Mouse (Mus musculus) heart, postnatal 0 days (tissue): ENCODE data around the gene Syt2. TPM values are rescaled to one million over a fixed set of nuclear protein-coding genes. Genes with fewer than 3 reads are reported as not detected.
A peak's percentile ranks its signal among the peaks of the same experiment; 100 is the strongest.

Experiments
- ATAC-seq: fragments of 200-750 bp; cut with Nextera tagmentation; 2 replicates; pipeline ENCODE4 v1.8.0; 2017; ENCODE audit warnings: low read depth, moderate number of reproducible peaks, moderate library complexity; ENCODE audit not compliant: insufficient read depth
- DNase-seq: peaks from one replicate; pipeline ENCODE4 v3.0.0-alpha.2; 2016; ENCODE audit warnings: low spot score
- H3K27ac ChIP-seq: fragments of 300-500 bp; sonication (generic); 2 replicates; pipeline ENCODE4 v1.5.1; 2014; ENCODE audit warnings: low read depth, mild to moderate bottlenecking
- H3K27me3 ChIP-seq: fragments of 300-500 bp; sonication (generic); 2 replicates; pipeline ENCODE4 v1.6.1; 2014; ENCODE audit warnings: low read length, mixed read lengths; ENCODE audit not compliant: control insufficient read depth, insufficient read depth
- H3K36me3 ChIP-seq: fragments of 300-500 bp; sonication (generic); replicated peaks from 2 replicates; pipeline ENCODE4 v1.6.1; 2014; ENCODE audit warnings: low read length, mixed read lengths; ENCODE audit not compliant: control insufficient read depth, insufficient read depth
- H3K4me1 ChIP-seq: fragments of 300-500 bp; sonication (generic); 2 replicates; pipeline ENCODE4 v1.6.1; 2014; ENCODE audit warnings: antibody characterized with exemption; ENCODE audit not compliant: control insufficient read depth, insufficient read depth
- H3K4me2 ChIP-seq: fragments of 300-500 bp; sonication (generic); 2 replicates; pipeline ENCODE4 v1.6.1; 2014; ENCODE audit warnings: low read depth, mild to moderate bottlenecking, low read length, moderate library complexity
- H3K4me3 ChIP-seq: fragments of 300-500 bp; sonication (generic); 2 replicates; pipeline ENCODE4 v1.5.1; 2014; ENCODE audit warnings: low read depth, low read length
- H3K9ac ChIP-seq: fragments of 300-500 bp; sonication (generic); replicated peaks from 2 replicates; pipeline ENCODE4 v1.6.1; 2014; ENCODE audit warnings: low read depth, low read length, mixed read lengths
- H3K9me3 ChIP-seq: fragments of 300-500 bp; sonication (generic); replicated peaks from 2 replicates; pipeline ENCODE4 v1.6.1; 2016; ENCODE audit warnings: low read length; ENCODE audit not compliant: control insufficient read depth
- CTCF ChIP-seq: IDR thresholded peaks from 2 replicates; pipeline ENCODE4 v1.5.1; 2016; ENCODE audit warnings: antibody characterized with exemption, control low read depth, low read depth
- EP300 ChIP-seq: IDR thresholded peaks from 2 replicates; pipeline ENCODE4 v1.6.1; 2016; ENCODE audit warnings: antibody characterized with exemption, low read depth
- WGBS: fragments of 180-500 bp; shearing (Covaris S2); extraction: QIAGEN DNeasy Blood & Tissue Kit; methylation state at CpG from one replicate; pipeline ENCODE4 v1.1.7; 2014; 5-methylcytosine and 5-hydroxymethylcytosine counted together
- polyA plus RNA-seq: library from polyadenylated mRNA; unstranded; fragments of >200 nt; fragmentation: Nextera tagmentation; extraction: Ambion mirVana; gene quantifications from 2 replicates; pipeline ENCODE4 v1.2.1, GENCODE M21; 2015
- total RNA-seq: library from RNA; depleted of rRNA; stranded (reverse); fragments of >200 nt; gene quantifications from 2 replicates; pipeline ENCODE4 v1.2.3, GENCODE M21; 2014; ENCODE audit warnings: low replicate concordance

Syt2 gene
- total and polyA plus RNA-seq, 2 experiments from 2014 or later: 0.03 to 0.53 TPM

DNA sequence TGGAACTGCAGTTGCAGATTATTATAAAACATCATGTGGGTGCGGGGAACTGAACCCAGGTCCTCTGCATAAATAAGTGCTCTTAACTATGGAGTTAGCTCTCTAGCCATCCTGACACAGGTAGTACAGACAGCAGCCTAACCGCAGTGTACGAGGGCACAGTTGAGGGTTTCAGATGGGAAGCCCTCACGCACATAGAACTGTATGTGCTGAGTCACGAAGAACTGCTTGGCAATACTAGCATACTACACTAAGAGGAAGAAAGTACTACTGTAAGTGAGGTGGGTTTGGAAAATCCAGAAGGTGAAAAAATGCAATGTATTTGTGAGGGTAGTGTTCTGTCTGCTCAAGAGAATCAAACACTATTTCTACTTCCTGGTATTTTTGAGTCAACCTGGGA is 123.8 kb downstream of the Syt2 start:
- WGBS: 93% methylated on average over 5 of the region's 5 CpGs
- DNase-seq (no peak), ATAC-seq (no peak)
- Histone ChIP-seq H3K4me3 (no peak overlapping the region), H3K27me3 (no peaks in the 10 kb centered on the region), H3K36me3 (peaks cover 84% of the 10 kb centered on the region), H3K9me3 (no peaks in the 10 kb centered on the region), H3K4me1 (peaks cover 15% of the 10 kb centered on the region), H3K9ac (no peak overlapping the region), H3K4me2 (no peak overlapping the region), H3K27ac (peak overlapping the region; percentile 59; the same call in 1 of the 2 replicates)
- TF ChIP-seq EP300 (no peak), CTCF (no peak)

DNA sequence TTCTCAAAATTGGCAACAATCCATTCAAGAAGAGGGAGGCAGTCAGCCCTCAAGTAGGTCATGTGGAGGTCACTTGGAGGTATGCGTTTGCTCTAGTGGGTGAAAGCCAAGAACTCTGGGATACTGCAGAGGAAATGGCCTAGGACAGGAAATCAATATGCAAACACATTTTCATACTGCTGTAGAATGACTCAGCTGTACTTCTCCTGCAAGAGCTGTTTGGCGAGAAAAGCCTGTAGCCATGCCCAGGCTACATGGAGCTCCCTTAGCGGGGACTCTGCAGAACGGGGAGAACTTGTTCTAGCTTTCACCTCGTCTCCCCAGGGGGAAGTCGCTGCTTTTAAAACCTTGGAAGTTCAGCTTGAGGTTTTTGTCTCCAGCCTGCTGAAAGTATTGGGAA is 124.9 kb downstream of the Syt2 start:
- H3K27ac ChIP-seq: peak overlapping the region; percentile 73
- no peak overlapping the region for H3K4me3 ChIP-seq
- H3K4me1 ChIP-seq: peaks cover 15% of the 10 kb centered on the region
- ATAC-seq (peak; percentile 81), DNase-seq (peak; percentile 80)
- no peaks in the 10 kb centered on the region for H3K9me3 ChIP-seq
- no peaks in the 10 kb centered on the region for H3K27me3 ChIP-seq
- no peak overlapping the region for H3K4me2 ChIP-seq
- H3K36me3 ChIP-seq: peaks cover 84% of the 10 kb centered on the region
- WGBS: 44% methylated on average over 6 of the region's 6 CpGs
- no peak overlapping the region for H3K9ac ChIP-seq
- TF ChIP-seq EP300: no peak
- no peak for TF ChIP-seq CTCF

DNA sequence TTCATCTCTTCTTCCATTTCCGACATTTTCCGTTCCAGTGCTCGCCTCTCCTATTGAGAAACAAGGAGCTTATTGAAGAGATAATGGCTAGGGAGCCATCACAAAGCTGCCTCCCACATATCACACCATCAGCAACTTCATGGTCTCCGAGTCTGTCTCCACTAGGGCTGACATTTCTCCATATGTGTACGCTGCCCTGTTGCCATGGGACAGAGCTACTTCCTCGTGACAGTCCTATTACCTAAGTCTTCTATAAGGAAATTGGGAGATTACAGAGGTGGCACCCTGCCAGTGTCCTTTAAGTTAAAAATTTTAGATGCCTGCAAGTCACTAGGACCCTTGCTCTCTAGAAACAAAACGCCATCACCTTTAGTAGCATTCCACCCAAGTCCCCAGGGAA is 125.5 kb downstream of the Syt2 start:
- Histone ChIP-seq H3K4me2 (no peak overlapping the region), H3K27ac (peak overlapping the region; percentile 73), H3K27me3 (no peaks in the 10 kb centered on the region), H3K4me1 (peaks cover 15% of the 10 kb centered on the region), H3K9ac (no peak overlapping the region), H3K4me3 (no peak overlapping the region), H3K36me3 (peaks cover 85% of the 10 kb centered on the region), H3K9me3 (no peaks in the 10 kb centered on the region)
- TF ChIP-seq EP300: no peak
- TF ChIP-seq CTCF: no peak
- whole genome bisulfite sequencing: 77% methylated on average over 7 of the region's 7 CpGs
- DNase-seq: no peak
- no peak for ATAC-seq

DNA sequence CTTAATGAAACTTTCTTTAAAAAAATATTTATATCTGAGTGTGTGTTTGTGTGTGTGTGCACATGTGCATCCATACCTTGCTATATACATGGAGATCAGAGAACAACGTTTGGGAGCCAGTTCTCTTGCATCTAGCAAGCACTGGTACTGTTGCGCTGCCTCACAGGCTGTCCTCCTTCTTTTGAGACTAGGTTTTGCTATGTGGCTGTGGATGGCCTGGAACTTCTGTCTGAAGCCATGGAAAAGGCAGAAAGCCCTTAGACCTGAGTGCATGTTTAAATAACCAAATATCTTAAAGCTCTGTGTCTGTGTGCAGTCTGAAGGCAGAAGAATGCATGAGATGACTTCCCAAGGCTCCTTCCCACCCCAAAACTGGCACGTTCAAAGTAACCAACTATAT is 126.3 kb downstream of the Syt2 start:
- Histone ChIP-seq H3K27ac (no peak overlapping the region), H3K27me3 (no peaks in the 10 kb centered on the region), H3K9me3 (no peaks in the 10 kb centered on the region), H3K9ac (no peak overlapping the region), H3K4me3 (no peak overlapping the region), H3K36me3 (peaks cover 81% of the 10 kb centered on the region), H3K4me1 (peaks cover 19% of the 10 kb centered on the region), H3K4me2 (no peak overlapping the region)
- DNase-seq: no peak
- ATAC-seq: no peak
- WGBS: 70% methylated on average over 3 of the region's 3 CpGs
- no peak for TF ChIP-seq EP300
- TF ChIP-seq CTCF: no peak

DNA sequence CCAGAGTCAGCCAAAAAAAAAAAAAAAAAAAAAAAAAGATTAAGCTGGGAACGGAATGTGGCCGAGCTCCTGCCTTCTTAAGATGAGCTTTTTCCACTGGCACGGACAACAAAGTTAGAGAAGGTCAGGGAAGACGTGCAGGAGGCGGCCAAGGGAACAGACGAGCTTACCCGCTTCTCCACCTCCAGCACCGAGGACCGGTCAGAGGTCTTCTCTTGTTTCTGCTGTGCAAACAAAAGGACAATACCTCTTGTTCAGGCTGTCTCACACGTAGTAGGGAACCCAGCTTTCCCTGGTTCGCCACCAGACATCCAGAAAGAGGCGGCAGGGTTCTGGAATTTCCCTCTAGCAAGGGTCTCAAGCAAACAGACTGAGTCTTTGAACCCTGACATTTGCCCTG is 126.8 kb downstream of the Syt2 start:
- H3K4me2 ChIP-seq: no peak overlapping the region
- WGBS: 65% methylated on average over 12 of the region's 12 CpGs
- DNase-seq (no peak), ATAC-seq (no peak)
- peaks cover 23% of the 10 kb centered on the region for H3K4me1 ChIP-seq
- H3K9me3 ChIP-seq: no peaks in the 10 kb centered on the region
- H3K27ac ChIP-seq: peak overlapping the region; percentile 31
- no peak overlapping the region for H3K9ac ChIP-seq
- no peak overlapping the region for H3K4me3 ChIP-seq
- H3K36me3 ChIP-seq: peaks cover 77% of the 10 kb centered on the region
- TF ChIP-seq EP300 (no peak), CTCF (no peak)
- no peaks in the 10 kb centered on the region for H3K27me3 ChIP-seq

DNA sequence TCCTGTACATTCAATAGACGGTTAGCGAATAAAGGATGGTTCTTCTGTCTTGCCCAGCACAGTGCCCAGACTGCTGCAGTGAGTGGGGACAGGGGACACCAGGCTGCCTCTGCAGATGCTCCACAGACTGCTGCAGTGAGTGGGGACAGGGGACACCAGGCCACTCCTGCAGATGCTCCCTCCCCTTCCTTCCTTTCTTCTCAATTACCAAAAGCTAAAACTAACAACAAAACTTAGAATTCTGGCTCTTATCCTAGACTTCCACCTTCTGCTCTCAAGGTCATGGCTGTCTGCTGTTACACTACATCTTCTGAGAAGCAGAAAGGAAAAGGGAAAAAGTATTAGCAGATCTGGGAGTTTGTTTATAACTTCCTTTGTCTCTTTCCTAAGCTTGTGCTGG is 127.8 kb downstream of the Syt2 start:
- H3K4me1 ChIP-seq: peaks cover 24% of the 10 kb centered on the region
- no peaks in the 10 kb centered on the region for H3K27me3 ChIP-seq
- no peak overlapping the region for H3K9ac ChIP-seq

More for the DNA sequence above, 127.8 kb downstream of the Syt2 start:
- peaks cover 67% of the 10 kb centered on the region for H3K36me3 ChIP-seq
- TF ChIP-seq EP300 (no peak), CTCF (no peak)
- H3K4me2 ChIP-seq: no peak overlapping the region
- ATAC-seq (no peak), DNase-seq (peak; percentile 13)
- 52% methylated on average over 2 of the region's 2 CpGs for WGBS
- H3K9me3 ChIP-seq: no peaks in the 10 kb centered on the region
- H3K4me3 ChIP-seq: no peak overlapping the region
- H3K27ac ChIP-seq: peak overlapping the region; percentile 31
